Mouse (Mus musculus): ENCODE results near the gene Batf. TPM values are rescaled to one million over a fixed set of nuclear protein-coding genes. Genes with fewer than 3 reads are reported as not detected.

Gene Batf
- total RNA-seq, 2 experiments from 2014 or later, result 0.33 TPM; not detected in 1

- intact Hi-C loops (cut with DNase I), result loop anchor here (5.0 kb wide), 1 partner anchor 332 kb away; the partner anchor contains the start of gene Ift43
- no peak for TF ChIP-seq CTCF (IDR thresholded peaks at IDR 0.05)
- Histone ChIP-seq H3K27ac (no peak overlapping the region), H3K4me3 (no peak overlapping the region)
- no peak for DNase-seq
Measured at GRCm38 (mm10) chr12:85749861-85750260, 63.4 kb downstream of the Batf start.

DNA sequence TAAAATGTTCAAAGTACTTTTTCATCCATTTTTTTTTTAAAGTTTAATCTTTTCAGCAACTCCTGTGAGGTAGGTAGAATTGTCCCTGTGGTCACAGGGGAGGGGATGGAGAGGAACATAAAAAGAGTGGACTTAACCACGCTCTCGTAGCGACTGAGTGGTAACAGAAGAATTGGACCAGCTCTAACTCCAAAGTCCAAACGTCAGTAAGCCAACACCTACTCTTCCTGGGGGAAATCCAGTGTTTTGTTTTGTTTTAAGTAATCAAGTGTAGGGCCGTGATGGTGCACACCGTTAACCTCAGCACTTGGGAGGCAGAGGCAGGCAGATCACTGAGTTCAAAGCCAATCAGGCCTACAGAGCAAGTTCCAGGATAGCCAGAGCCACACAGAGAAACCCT is 65.6 kb downstream of the Batf start:
- intact Hi-C loops (cut with DNase I), result no loop called here
- DNase-seq, result no peak
- no peak overlapping the region for H3K4me3 ChIP-seq
- no peak overlapping the region for H3K27ac ChIP-seq
- no peak for TF ChIP-seq CTCF (IDR thresholded peaks at IDR 0.05)

DNA sequence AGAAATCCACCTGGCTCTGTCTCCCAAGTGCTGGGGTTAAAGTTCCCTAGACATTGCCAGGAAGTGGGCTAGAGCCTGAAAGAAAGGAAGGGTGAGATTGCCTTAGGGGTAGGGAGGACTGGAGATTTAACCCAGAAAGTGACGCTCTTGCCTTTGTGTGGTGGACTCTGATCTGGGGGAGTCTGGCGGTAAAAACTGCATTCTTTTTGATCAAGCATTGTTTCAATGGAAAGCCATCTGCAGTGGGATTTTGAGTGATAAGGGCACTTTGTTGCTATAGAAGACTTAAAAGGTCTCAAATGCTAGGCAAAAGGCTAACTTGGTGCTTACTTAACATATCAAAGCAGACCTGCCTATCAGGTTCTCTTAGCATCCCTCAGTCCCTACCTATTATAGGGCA is 66.8 kb downstream of the Batf start:
- no peak for TF ChIP-seq CTCF (IDR thresholded peaks at IDR 0.05)
- Histone ChIP-seq H3K27ac (no peak overlapping the region), H3K4me3 (no peak overlapping the region)
- intact Hi-C loops (cut with DNase I), result no loop called here
- no peak for DNase-seq

- DNase-seq, result no peak
- TF ChIP-seq CTCF (IDR thresholded peaks at IDR 0.05), result no peak
- intact Hi-C loops (cut with DNase I), result no loop called here
- Histone ChIP-seq H3K27ac (no peak overlapping the region), H3K4me3 (no peak overlapping the region)
Measured at GRCm38 (mm10) chr12:85754611-85755265, 68.3 kb downstream of the Batf start.

- no peak for DNase-seq
- Histone ChIP-seq H3K4me3 (no peak overlapping the region), H3K27ac (no peak overlapping the region)
- intact Hi-C loops (cut with DNase I), result no loop called here
- TF ChIP-seq CTCF (IDR thresholded peaks at IDR 0.05), result no peak
Measured at GRCm38 (mm10) chr12:85756455-85756854, 70.0 kb downstream of the Batf start.

GRCm38 (mm10) chr12:85757074-85757473 is 70.6 kb downstream of the Batf start:
- DNase-seq, result no peak
- intact Hi-C loops (cut with DNase I), result no loop called here
- TF ChIP-seq CTCF (IDR thresholded peaks at IDR 0.05), result no peak
- H3K27ac ChIP-seq, result no peak overlapping the region
- no peak overlapping the region for H3K4me3 ChIP-seq

Small RNAs within 50 kb of the gene (microRNA-seq; reads per million reads assigned to microRNA genes)
- not detected for gene Gm47285

Other genes with a start within 250 kb of the Batf start
- gene Fos, start 212.8 kb upstream of the Batf start, total RNA-seq (2021), result 1 to 10 TPM; 3.6 to 8.7 TPM
- gene Jdp2, start 87.6 kb upstream of the Batf start, total RNA-seq (2021), result 1 to 10 TPM; 3.9 to 8.8 TPM
- under 1 TPM; 0.50 to 0.51 TPM for gene Flvcr2, start 59.9 kb downstream of the Batf start, total RNA-seq (2021)
- gene Erg28, start 137.9 kb downstream of the Batf start, total RNA-seq (2021), result 1 to 10 TPM; 2.4 to 2.7 TPM
- gene Ttll5, start 138.0 kb downstream of the Batf start, total RNA-seq (2021), result 1 to 10 TPM; 5.4 to 8.5 TPM